30 mouse cellular contexts compared by ENCODE assay signal in the genomic region with DNA sequence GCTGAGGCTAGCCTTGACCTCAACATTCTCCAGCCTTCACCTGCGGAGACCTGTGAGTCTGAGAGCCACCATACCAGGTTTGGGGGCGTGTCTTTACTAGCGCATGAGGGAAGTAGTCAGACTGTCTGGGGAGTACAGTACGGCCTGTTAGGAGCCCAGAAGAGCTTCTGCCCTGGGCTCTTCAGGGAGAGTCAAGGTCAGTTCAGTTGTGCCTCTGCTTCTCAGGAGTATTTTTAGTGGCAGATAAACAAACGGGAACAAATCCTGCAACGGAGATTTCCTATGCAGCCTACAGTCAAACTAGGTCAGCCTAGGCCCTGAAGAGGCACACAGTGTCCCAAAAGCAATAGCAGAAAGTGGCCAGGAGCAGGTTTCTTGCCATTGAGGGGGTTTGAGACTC. TPM values are rescaled to one million over a fixed set of nuclear protein-coding genes. Genes with fewer than 3 reads are reported as not detected.
A peak's percentile ranks its signal among the peaks of the same experiment; 100 is the strongest.
DNase-seq lines count a peak whose midpoint lies in the region; ATAC-seq and TF ChIP-seq lines count a peak whose summit lies in the region.
"Had no signal": no experiment of that assay in that cellular context is flagged by ENCODE, and none has a peak within 500 bp of the region (broad histone marks: within the 10 kb centered on the region; RNA-seq: fewer than 3 reads in every experiment).

No protein-coding gene starts in this region.

- peak; percentile 72; the same call in 1 of the 2 replicates for ATAC-seq in heart, embryonic 14.5 days (ENCODE audit: insufficient number of reproducible peaks, insufficient read depth, low FRiP score, low read depth)
- ATAC-seq: forebrain, postnatal 0 days; hindbrain, postnatal 0 days; liver, embryonic 12.5 days; Patski had no signal

- 46% methylated on average over 6 of the region's 6 CpGs for WGBS in heart, embryonic 14.5 days
- WGBS in cerebellum, adult 2 months: 86% methylated on average over 6 of the region's 6 CpGs

- H3K36me3 ChIP-seq in heart, embryonic 14.5 days (ENCODE audit: control insufficient read depth, insufficient read depth, low read length): no peaks in the 10 kb centered on the region
- H3K36me3 ChIP-seq: embryonic facial prominence, embryonic 10.5 days; G1E; kidney, embryonic 15.5 days; limb, embryonic 13.5 days; liver, embryonic 12.5 days had no signal

- no peak overlapping the region for H3K4me2 ChIP-seq in heart, embryonic 14.5 days (ENCODE audit: low read length)
- H3K4me2 ChIP-seq: kidney, embryonic 15.5 days; limb, embryonic 13.5 days; liver, embryonic 12.5 days; midbrain, embryonic 11.5 days had no signal

- H3K27me3 ChIP-seq in heart, embryonic 14.5 days (ENCODE audit: control insufficient read depth, insufficient read depth, low read length): no peaks in the 10 kb centered on the region
- H3K27me3 ChIP-seq in cerebellum, adult 2 months (ENCODE audit: control insufficient read depth, insufficient read depth, low read length): no peaks in the 10 kb centered on the region
- H3K27me3 ChIP-seq: CH12.LX; kidney, embryonic 15.5 days; liver, embryonic 12.5 days had no signal

- no peak for TF ChIP-seq POLR2A in cerebellum, adult 2 months (IDR thresholded peaks at IDR 0.05; ENCODE audit: borderline replicate concordance, insufficient read depth, low read length)

- H3K9ac ChIP-seq in heart, embryonic 14.5 days (ENCODE audit: low read length): no peak overlapping the region
- H3K9ac ChIP-seq: forebrain, postnatal 0 days; kidney, embryonic 15.5 days; limb, embryonic 13.5 days; liver, embryonic 12.5 days had no signal

- peaks cover 10 to 13% of the 10 kb centered on the region in 2 experiments; a peak in 3 of 4 replicates for H3K4me1 ChIP-seq in heart, embryonic 14.5 days (ENCODE audit: control insufficient read depth in 2 of 2, insufficient read depth in 2 of 2, low read length in 2 of 2)
- H3K4me1 ChIP-seq in cerebellum, adult 2 months (ENCODE audit: control insufficient read depth, insufficient read depth, low read length): no peaks in the 10 kb centered on the region
- H3K4me1 ChIP-seq: embryonic facial prominence, embryonic 10.5 days; kidney, embryonic 15.5 days; limb, embryonic 13.5 days; liver, embryonic 12.5 days had no signal

- DNase-seq in heart, adult 18-20 months: peak; percentile 50 to 73
- DNase-seq in heart, postnatal 25 days (ENCODE audit: low spot score): no peak
- peak; percentile 48 to 54 for DNase-seq in heart, adult 9 months (ENCODE audit: low spot score in 2 of 2)
- peak; percentile 13 for DNase-seq in heart, postnatal 4 days
- DNase-seq in right cerebral cortex, postnatal 4 days: no peak
- no peak for DNase-seq in cerebellum, adult 2 months
- DNase-seq: adrenal gland, adult 8-10 months; B cell, adult 2 months; cerebellum, adult 9-10 months; forebrain, postnatal 0 days; gastrocnemius, postnatal 36 days; kidney, adult 11 months; kidney, postnatal 4 days; layer of hippocampus, adult 9-11 months; lung, adult 18-20 months; lung, postnatal 10 days; right cerebral cortex, postnatal 25 days; thymus, adult 18-20 months; thymus, postnatal 4 days had no signal

- H3K9me3 ChIP-seq in heart, embryonic 14.5 days (ENCODE audit: control insufficient read depth, low read length): no peaks in the 10 kb centered on the region
- H3K9me3 ChIP-seq: embryonic facial prominence, embryonic 10.5 days; G1E; kidney, embryonic 15.5 days; limb, embryonic 13.5 days; liver, embryonic 12.5 days had no signal

- intact Hi-C loops in heart, postnatal 25 days (cut with DNase I): no loop called here

- H3K4me3 ChIP-seq in heart, embryonic 14.5 days (ENCODE audit: control insufficient read depth in 1 of 2, insufficient read depth in 1 of 2, low read depth in 1 of 2, low read length in 2 of 2): no peak overlapping the region
- no peak overlapping the region for H3K4me3 ChIP-seq in cerebellum, adult 2 months (replicated peaks; ENCODE audit: insufficient read depth, low read depth, low read length)
- H3K4me3 ChIP-seq: embryonic facial prominence, embryonic 10.5 days; kidney, embryonic 15.5 days; limb, embryonic 13.5 days; liver, embryonic 12.5 days had no signal

- TF ChIP-seq CTCF in cerebellum, adult 2 months (IDR thresholded peaks at IDR 0.05; ENCODE audit: borderline replicate concordance, insufficient read depth, low read depth, low read length): no peak

- peak overlapping the region; percentile 75 to 81 for H3K27ac ChIP-seq in heart, embryonic 14.5 days (replicated peaks in 1 of 2; ENCODE audit: control insufficient read depth in 1 of 2, insufficient read depth in 1 of 2, low read depth in 2 of 2, low read length in 2 of 2)
- H3K27ac ChIP-seq in cerebellum, adult 2 months (ENCODE audit: insufficient read depth, low read length): no peak overlapping the region
- H3K27ac ChIP-seq: embryonic facial prominence, embryonic 10.5 days; hindbrain, postnatal 0 days; kidney, embryonic 15.5 days; limb, embryonic 13.5 days; liver, embryonic 12.5 days had no signal

RNA-seq across cellular contexts. Expression of gene Ccdc149, which starts 38.1 kb away (rescaled TPM):
- total RNA-seq in heart, adult 18-20 months (2021): 1 to 10 TPM; 7.6 TPM
- 1 to 10 TPM; 6.8 to 7.1 TPM for total RNA-seq in heart, postnatal 25 days (2021)
- 2.4 and 3.1 TPM in 2 replicates for polyA plus RNA-seq in heart, embryonic 14.5 days (2014; fragmentation: Nextera tagmentation; extraction: Ambion mirVana)
- total RNA-seq in heart, postnatal 4 days (2021): 1 to 10 TPM; 5.7 to 6.1 TPM
- polyA plus RNA-seq in cerebellum, adult 2 months (2012; rRNA removed): 29.0 and 30.4 TPM in 2 replicates
- total RNA-seq: CH12.LX; G1E; neutrophil, adult 5-6 weeks had no signal
- polyA plus RNA-seq: G1E had no signal

RNA-seq across cellular contexts. Expression of gene Lgi2, which starts 56.8 kb away (rescaled TPM):
- under 1 TPM; 0.54 to 0.57 TPM for total RNA-seq in heart, adult 18-20 months (2021)
- total RNA-seq in heart, postnatal 25 days (2021): under 1 TPM; 0.42 to 0.49 TPM
- polyA plus RNA-seq in heart, embryonic 14.5 days (2014; fragmentation: Nextera tagmentation; extraction: Ambion mirVana): 1.7 and 2.1 TPM in 2 replicates
- total RNA-seq in heart, postnatal 4 days (2021): 1 to 10 TPM; 1.6 to 1.9 TPM
- polyA plus RNA-seq in cerebellum, adult 2 months (2012; rRNA removed): 47.0 and 52.0 TPM in 2 replicates
- total RNA-seq: CH12.LX; neutrophil, adult 5-6 weeks had no signal
- polyA plus RNA-seq: G1E had no signal

Comparison
In these comparisons a context has a peak if more than half of its experiments do, and no peak if none do; other contexts are left out.
1. DNase-seq: peak in heart, adult 18-20 months (2 of 2), heart, adult 9 months (2 of 2) and heart, postnatal 4 days (single experiment); none in heart, postnatal 25 days (single experiment), right cerebral cortex, postnatal 4 days (single experiment) and cerebellum, adult 2 months (0 of 2).